Comparison of ENCODE assay signal across 24 mouse cellular contexts in the genomic region with DNA sequence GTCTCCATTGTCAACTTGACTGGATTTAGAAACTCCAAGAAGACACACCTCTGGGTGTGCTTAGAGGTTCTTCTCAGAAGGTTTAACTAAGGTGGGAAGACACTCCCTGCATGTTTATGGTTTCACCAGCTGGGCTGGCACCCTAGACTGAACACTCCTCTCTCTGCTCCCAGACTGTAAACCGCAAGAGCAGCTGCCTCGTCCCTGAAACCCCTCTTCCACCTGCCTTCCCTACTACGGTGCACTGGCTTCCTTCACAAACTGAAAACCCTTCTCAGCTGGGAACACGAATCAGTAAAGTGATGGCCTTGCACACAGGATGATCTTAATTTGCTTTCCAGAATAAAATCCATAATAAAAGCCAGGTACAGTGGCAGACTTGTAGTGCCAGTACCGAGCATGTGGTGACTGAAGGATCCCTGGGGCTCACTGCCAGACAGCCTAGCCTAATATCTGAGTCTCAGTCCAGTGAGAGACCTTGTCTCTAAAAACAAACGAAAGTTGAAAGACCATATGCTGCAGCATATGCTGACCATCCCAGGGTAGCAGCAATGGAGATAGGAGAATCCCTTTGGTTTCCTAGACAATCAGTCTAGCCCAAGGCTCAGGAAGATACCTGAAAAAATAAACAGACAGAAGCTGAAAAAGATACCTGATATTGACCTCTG. TPM values are rescaled to one million over a fixed set of nuclear protein-coding genes. Genes with fewer than 3 reads are reported as not detected.
DNase-seq lines count a peak whose midpoint lies in the region; ATAC-seq and TF ChIP-seq lines count a peak whose summit lies in the region.
"Had no signal": no experiment of that assay in that cellular context is flagged by ENCODE, and none has a peak within 500 bp of the region (broad histone marks: within the 10 kb centered on the region; RNA-seq: fewer than 3 reads in every experiment).

No protein-coding gene starts in this region.

- ATAC-seq in midbrain, postnatal 0 days (ENCODE audit: low FRiP score), result no peak
- no peak for ATAC-seq in midbrain, embryonic 15.5 days (replicated peaks)
- ATAC-seq: forebrain, embryonic 15.5 days; midbrain, embryonic 16.5 days had no signal

- no peak overlapping the region for H3K4me3 ChIP-seq in midbrain, postnatal 0 days (ENCODE audit: low read depth, low read length)
- no peak overlapping the region for H3K4me3 ChIP-seq in midbrain, embryonic 15.5 days
- H3K4me3 ChIP-seq: embryonic facial prominence, embryonic 10.5 days; forebrain, embryonic 15.5 days; heart, embryonic 13.5 days; hindbrain, embryonic 12.5 days; layer of hippocampus, adult 2 months; limb, embryonic 13.5 days; neural tube, embryonic 15.5 days had no signal

- WGBS in midbrain, postnatal 0 days, result 85% methylated on average over 6 of the region's 6 CpGs
- WGBS in midbrain, embryonic 15.5 days, result 85% methylated on average over 6 of the region's 6 CpGs

- no peak for TF ChIP-seq CTCF in midbrain, postnatal 0 days (IDR thresholded peaks at IDR 0.05)

- DNase-seq in midbrain, postnatal 0 days (ENCODE audit: low spot score), result peak; percentile 5
- DNase-seq in cerebellum, adult 11-12 months, result peak; percentile 64
- peak; percentile 65 to 78 for DNase-seq in cerebellum, postnatal 10 days
- no peak for DNase-seq in lung, postnatal 10 days
- no peak for DNase-seq in left cerebral cortex, postnatal 10 days (ENCODE audit: extremely low spot score in 1 of 2, low spot score in 2 of 2)
- no peak for DNase-seq in lung, postnatal 36 days
- DNase-seq: adrenal gland, postnatal 25 days; gastrocnemius, postnatal 10 days; heart, adult 11 months; heart, postnatal 14 days; kidney, adult 18-20 months; lung, embryonic 14.5 days; thymus, adult 18-20 months had no signal

- intact Hi-C loops in left cerebral cortex, postnatal 10 days (cut with DNase I), result no loop called here

- H3K4me2 ChIP-seq in midbrain, postnatal 0 days (ENCODE audit: low read depth, low read length, poor library complexity, severe bottlenecking), result no peak overlapping the region
- H3K4me2 ChIP-seq in midbrain, embryonic 15.5 days, result no peak overlapping the region
- H3K4me2 ChIP-seq: forebrain, embryonic 15.5 days; heart, embryonic 13.5 days; hindbrain, embryonic 12.5 days; limb, embryonic 13.5 days; lung, embryonic 14.5 days; neural tube, embryonic 15.5 days had no signal

- H3K9ac ChIP-seq in midbrain, postnatal 0 days (replicated peaks; ENCODE audit: low read length, poor library complexity, severe bottlenecking), result no peak overlapping the region
- no peak overlapping the region for H3K9ac ChIP-seq in midbrain, embryonic 15.5 days
- H3K9ac ChIP-seq: forebrain, embryonic 15.5 days; heart, embryonic 13.5 days; hindbrain, embryonic 12.5 days; limb, embryonic 13.5 days; liver, embryonic 14.5 days; lung, embryonic 14.5 days; neural tube, embryonic 15.5 days had no signal

- H3K27me3 ChIP-seq in midbrain, postnatal 0 days (ENCODE audit: insufficient read depth, low read length), result no peaks in the 10 kb centered on the region
- no peaks in the 10 kb centered on the region for H3K27me3 ChIP-seq in midbrain, embryonic 15.5 days (replicated peaks)
- H3K27me3 ChIP-seq: forebrain, embryonic 15.5 days; heart, embryonic 13.5 days; hindbrain, embryonic 12.5 days; limb, embryonic 13.5 days; neural tube, embryonic 15.5 days had no signal

- no peaks in the 10 kb centered on the region for H3K36me3 ChIP-seq in midbrain, postnatal 0 days (ENCODE audit: insufficient read depth, low read length)
- no peaks in the 10 kb centered on the region for H3K36me3 ChIP-seq in midbrain, embryonic 15.5 days (replicated peaks)
- H3K36me3 ChIP-seq: embryonic facial prominence, embryonic 10.5 days; forebrain, embryonic 15.5 days; heart, embryonic 13.5 days; hindbrain, embryonic 12.5 days; limb, embryonic 13.5 days; neural tube, embryonic 15.5 days had no signal

- H3K4me1 ChIP-seq in midbrain, postnatal 0 days (ENCODE audit: insufficient read depth, low read length), result no peaks in the 10 kb centered on the region
- H3K4me1 ChIP-seq in midbrain, embryonic 15.5 days, result no peaks in the 10 kb centered on the region
- H3K4me1 ChIP-seq: embryonic facial prominence, embryonic 10.5 days; forebrain, embryonic 15.5 days; heart, embryonic 13.5 days; hindbrain, embryonic 12.5 days; limb, embryonic 13.5 days; neural tube, embryonic 15.5 days had no signal

- no peaks in the 10 kb centered on the region for H3K9me3 ChIP-seq in midbrain, postnatal 0 days (ENCODE audit: low read length)
- no peaks in the 10 kb centered on the region for H3K9me3 ChIP-seq in midbrain, embryonic 15.5 days
- H3K9me3 ChIP-seq: embryonic facial prominence, embryonic 10.5 days; forebrain, embryonic 15.5 days; heart, embryonic 13.5 days; hindbrain, embryonic 12.5 days; limb, embryonic 13.5 days; neural tube, embryonic 15.5 days had no signal

- H3K27ac ChIP-seq in midbrain, postnatal 0 days (ENCODE audit: low read depth, low read length), result no peak overlapping the region
- H3K27ac ChIP-seq in midbrain, embryonic 15.5 days, result no peak overlapping the region
- H3K27ac ChIP-seq: embryonic facial prominence, embryonic 10.5 days; forebrain, embryonic 15.5 days; heart, embryonic 13.5 days; hindbrain, embryonic 12.5 days; layer of hippocampus, adult 2 months; limb, embryonic 13.5 days; liver, embryonic 14.5 days; macrophage; neural tube, embryonic 15.5 days had no signal

RNA-seq across cellular contexts. Expression of gene Cat, which starts 30.7 kb away (rescaled TPM):
- 111 and 118 TPM in 2 replicates for total RNA-seq in midbrain, postnatal 0 days (2014; rRNA removed)
- 70.2 and 74.2 TPM in 2 replicates for polyA plus RNA-seq in midbrain, postnatal 0 days (2015; fragmentation: Nextera tagmentation; extraction: Ambion mirVana)
- 83.4 and 86.2 TPM in 2 replicates for polyA plus RNA-seq in midbrain, embryonic 15.5 days (2015; fragmentation: Nextera tagmentation; extraction: Ambion mirVana)
- 10 to 100 TPM; 59.6 to 66.2 TPM for total RNA-seq in left cerebral cortex, postnatal 10 days (2021)

RNA-seq across cellular contexts. Expression of gene Abtb2, which starts 50.5 kb away (rescaled TPM):
- 21.8 and 22.0 TPM in 2 replicates for total RNA-seq in midbrain, postnatal 0 days (2014; rRNA removed)
- 7.4 and 7.6 TPM in 2 replicates for polyA plus RNA-seq in midbrain, postnatal 0 days (2015; fragmentation: Nextera tagmentation; extraction: Ambion mirVana)
- 9.6 and 10.3 TPM in 2 replicates for polyA plus RNA-seq in midbrain, embryonic 15.5 days (2015; fragmentation: Nextera tagmentation; extraction: Ambion mirVana)
- 10 to 100 TPM; 10.7 to 11.0 TPM for total RNA-seq in left cerebral cortex, postnatal 10 days (2021)

Comparison
In these comparisons a context has a peak if more than half of its experiments do, and no peak if none do; other contexts are left out.
1. DNase-seq: peak in midbrain, postnatal 0 days (single experiment), cerebellum, adult 11-12 months (single experiment) and cerebellum, postnatal 10 days (2 of 2); none in lung, postnatal 10 days (single experiment), left cerebral cortex, postnatal 10 days (0 of 2) and lung, postnatal 36 days (single experiment).